Comparison of ENCODE assay signal across 21 mouse cellular contexts in the genomic region with DNA sequence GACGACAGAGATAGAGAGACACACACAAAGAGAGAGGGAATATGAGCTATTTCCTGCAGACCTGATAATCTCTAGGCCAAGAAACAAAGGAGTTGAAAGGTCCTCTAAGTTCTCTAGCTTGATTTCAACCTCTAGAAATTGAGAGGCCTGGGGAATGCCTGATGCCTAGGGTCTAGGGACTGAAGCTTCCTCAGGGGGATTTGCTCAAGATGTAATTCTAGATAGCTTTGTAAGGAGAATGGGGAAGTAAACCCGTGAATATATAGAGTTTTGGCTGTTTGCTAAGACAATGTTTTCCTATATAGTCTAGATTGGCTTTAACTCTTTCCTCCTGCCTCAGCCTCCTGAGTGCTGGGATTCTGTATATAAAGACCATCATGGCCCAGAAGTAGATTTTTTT. TPM values are rescaled to one million over a fixed set of nuclear protein-coding genes. Genes with fewer than 3 reads are reported as not detected.
A peak's percentile ranks its signal among the peaks of the same experiment; 100 is the strongest.
DNase-seq lines count a peak whose midpoint lies in the region; ATAC-seq and TF ChIP-seq lines count a peak whose summit lies in the region.
"Had no signal": no experiment of that assay in that cellular context is flagged by ENCODE, and none has a peak within 500 bp of the region (broad histone marks: within the 10 kb centered on the region; RNA-seq: fewer than 3 reads in every experiment).

No protein-coding gene starts in this region.

- H3K27ac ChIP-seq in liver, adult 2 months (replicated peaks; ENCODE audit: insufficient read depth, low read depth, low read length): peak overlapping the region; percentile 86
- H3K27ac ChIP-seq in embryonic facial prominence, embryonic 15.5 days (replicated peaks): no peak overlapping the region
- no peak overlapping the region for H3K27ac ChIP-seq in layer of hippocampus, adult 2 months
- H3K27ac ChIP-seq: forebrain, embryonic 10.5 days; hindbrain, embryonic 10.5 days; limb, embryonic 15.5 days had no signal

- peaks cover 18% of the 10 kb centered on the region for H3K79me2 ChIP-seq in liver, adult 2 months (ENCODE audit: control insufficient read depth, insufficient read depth, low read length)

- WGBS in liver, adult 2 months: 4% methylated on average over 2 of the region's 2 CpGs
- 28% methylated on average over 2 of the region's 2 CpGs for WGBS in embryonic facial prominence, embryonic 15.5 days

- no peaks in the 10 kb centered on the region for H3K9me3 ChIP-seq in embryonic facial prominence, embryonic 15.5 days (replicated peaks)
- H3K9me3 ChIP-seq: forebrain, embryonic 10.5 days; hindbrain, embryonic 10.5 days; limb, embryonic 15.5 days had no signal

- no peak for TF ChIP-seq CTCF in liver, adult 2 months (IDR thresholded peaks at IDR 0.05; ENCODE audit: low read depth, low read length)
- TF ChIP-seq CTCF in layer of hippocampus, adult 2 months (conservative IDR thresholded peaks at IDR 0.05): no peak

- 0 out of 2 replicates have a peak overlapping the region, but pooled peaks have one; percentile 10 for H3K4me2 ChIP-seq in embryonic facial prominence, embryonic 15.5 days (replicated peaks)

- H3K4me3 ChIP-seq in liver, adult 2 months (ENCODE audit: insufficient read depth, low read depth, low read length): peak overlapping the region; percentile 85
- no peak overlapping the region for H3K4me3 ChIP-seq in embryonic facial prominence, embryonic 15.5 days (replicated peaks)
- no peak overlapping the region for H3K4me3 ChIP-seq in layer of hippocampus, adult 2 months
- H3K4me3 ChIP-seq: hindbrain, embryonic 10.5 days; limb, embryonic 15.5 days had no signal

- no peaks in the 10 kb centered on the region for H3K27me3 ChIP-seq in liver, adult 2 months (ENCODE audit: control insufficient read depth, insufficient read depth, low read length)
- no peaks in the 10 kb centered on the region for H3K27me3 ChIP-seq in embryonic facial prominence, embryonic 15.5 days
- H3K27me3 ChIP-seq: limb, embryonic 15.5 days had no signal

- ATAC-seq in common myeloid progenitor, adult 5-6 weeks (replicated peaks; ENCODE audit: low read depth, poor library complexity, severe bottlenecking): peak; percentile 22; the same call in 1 of the 2 replicates
- no peak for ATAC-seq in embryonic facial prominence, embryonic 15.5 days (ENCODE audit: insufficient number of reproducible peaks, low FRiP score, low TSS enrichment, low read depth)
- ATAC-seq: forebrain, postnatal 0 days; midbrain, embryonic 16.5 days had no signal

- no peak for TF ChIP-seq POLR2A in liver, adult 2 months (IDR thresholded peaks at IDR 0.05; ENCODE audit: extremely low read depth, insufficient read depth, low read length)

- DNase-seq in liver, adult 2 months (ENCODE audit: extremely low read depth, low read depth, low spot score): no peak
- no peak for DNase-seq in liver
- DNase-seq in urinary bladder, postnatal 14 days (ENCODE audit: low spot score): no peak
- no peak for DNase-seq in layer of hippocampus, adult 2 months (ENCODE audit: low spot score in 2 of 2)
- no peak for DNase-seq in thymus, postnatal 0 days (ENCODE audit: low spot score)
- DNase-seq: adrenal gland, postnatal 14 days; cerebellum, adult 18-20 months; forebrain, postnatal 0 days; kidney, adult 9 months; kidney, postnatal 36 days; layer of hippocampus, adult 9-11 months; lung, adult 2 months; lung, postnatal 4 days; right cerebral cortex, postnatal 25 days had no signal

- peaks cover 18% of the 10 kb centered on the region for H3K4me1 ChIP-seq in liver, adult 2 months (ENCODE audit: control insufficient read depth, insufficient read depth, low read length)
- H3K4me1 ChIP-seq in embryonic facial prominence, embryonic 15.5 days: peaks cover 14% of the 10 kb centered on the region; the same call in 1 of the 2 replicates

- H3K9ac ChIP-seq in liver, adult 2 months (ENCODE audit: low read depth, low read length): peak overlapping the region; percentile 91
- H3K9ac ChIP-seq in embryonic facial prominence, embryonic 15.5 days: no peak overlapping the region
- H3K9ac ChIP-seq: forebrain, postnatal 0 days; limb, embryonic 15.5 days had no signal

- peaks cover 1% of the 10 kb centered on the region; the same call in 1 of the 2 replicates for H3K36me3 ChIP-seq in liver, adult 2 months (ENCODE audit: control insufficient read depth, insufficient read depth, low read length)
- no peaks in the 10 kb centered on the region for H3K36me3 ChIP-seq in embryonic facial prominence, embryonic 15.5 days
- H3K36me3 ChIP-seq: forebrain, embryonic 10.5 days; hindbrain, embryonic 10.5 days; limb, embryonic 15.5 days had no signal

RNA-seq across cellular contexts. Expression of a gene that starts 1.6 kb away (rescaled TPM):
- 501 and 607 TPM in 2 replicates for total RNA-seq in liver, adult 2 months (2014; rRNA removed)
- polyA plus RNA-seq in liver, adult 2 months (2012; rRNA removed): 223 and 259 TPM in 2 replicates
- total RNA-seq in common myeloid progenitor, adult 5-6 weeks (2017): 2.7 and 2.8 TPM in 2 replicates
- 16.9 and 17.0 TPM in 2 replicates for polyA plus RNA-seq in embryonic facial prominence, embryonic 15.5 days (2015; fragmentation: Nextera tagmentation; extraction: Ambion mirVana)
- 1 to 10 TPM; 2.7 to 3.1 TPM for total RNA-seq in layer of hippocampus, adult 2 months (2021)
- polyA plus RNA-seq in thymus, postnatal 0 days (2015; fragmentation: Nextera tagmentation; extraction: Ambion mirVana): 4.0 and 5.1 TPM in 2 replicates

RNA-seq across cellular contexts. Expression of a gene that starts 34.1 kb away (rescaled TPM):
- total RNA-seq in liver, adult 2 months (2014; rRNA removed): 0.07 and 0.28 TPM in 2 replicates
- polyA plus RNA-seq in liver, adult 2 months (2012; rRNA removed): 0.02 TPM in 1 of 2 replicates, not detected in the other
- not detected in 2 replicates for total RNA-seq in common myeloid progenitor, adult 5-6 weeks (2017)
- 5.7 and 7.5 TPM in 2 replicates for polyA plus RNA-seq in embryonic facial prominence, embryonic 15.5 days (2015; fragmentation: Nextera tagmentation; extraction: Ambion mirVana)
- not detected for total RNA-seq in layer of hippocampus, adult 2 months (2021)
- 0.16 TPM in 1 of 2 replicates, not detected in the other for polyA plus RNA-seq in thymus, postnatal 0 days (2015; fragmentation: Nextera tagmentation; extraction: Ambion mirVana)
- total RNA-seq: forebrain, postnatal 0 days had no signal
- polyA plus RNA-seq: forebrain, embryonic 10.5 days; forebrain, postnatal 0 days; hindbrain, embryonic 10.5 days; midbrain, embryonic 16.5 days had no signal

RNA-seq across cellular contexts. Expression of a gene that starts 53.4 kb away (rescaled TPM):
- total RNA-seq in liver, adult 2 months (2014; rRNA removed): 8.6 and 11.1 TPM in 2 replicates
- 4.5 and 9.1 TPM in 2 replicates for polyA plus RNA-seq in liver, adult 2 months (2012; rRNA removed)
- total RNA-seq in common myeloid progenitor, adult 5-6 weeks (2017): 21.3 and 21.9 TPM in 2 replicates
- 11.5 and 12.2 TPM in 2 replicates for polyA plus RNA-seq in embryonic facial prominence, embryonic 15.5 days (2015; fragmentation: Nextera tagmentation; extraction: Ambion mirVana)
- total RNA-seq in layer of hippocampus, adult 2 months (2021): 10 to 100 TPM; 23.9 to 24.5 TPM
- polyA plus RNA-seq in thymus, postnatal 0 days (2015; fragmentation: Nextera tagmentation; extraction: Ambion mirVana): 8.9 and 10.0 TPM in 2 replicates

RNA-seq across cellular contexts. Expression of a gene that starts 56.7 kb away (rescaled TPM):
- total RNA-seq in liver, adult 2 months (2014; rRNA removed): not detected in 2 replicates
- 0.05 and 0.28 TPM in 2 replicates for polyA plus RNA-seq in liver, adult 2 months (2012; rRNA removed)
- total RNA-seq in common myeloid progenitor, adult 5-6 weeks (2017): not detected in 2 replicates
- polyA plus RNA-seq in embryonic facial prominence, embryonic 15.5 days (2015; fragmentation: Nextera tagmentation; extraction: Ambion mirVana): 37.6 and 40.1 TPM in 2 replicates
- 1 to 10 TPM in 1 of 2 experiments, under 1 TPM in 1; 0.79 to 1.1 TPM for total RNA-seq in layer of hippocampus, adult 2 months (2021)
- 1.6 and 2.6 TPM in 2 replicates for polyA plus RNA-seq in thymus, postnatal 0 days (2015; fragmentation: Nextera tagmentation; extraction: Ambion mirVana)
- total RNA-seq: neutrophil, adult 5-6 weeks had no signal

Comparison
In these comparisons a context has a peak if more than half of its experiments do, and no peak if none do; other contexts are left out.
1. RNA of a gene that starts 1.6 kb away (total RNA-seq): 501 to 607 TPM in liver, adult 2 months; 2.7 to 3.1 TPM in layer of hippocampus, adult 2 months and 2.7 to 2.8 TPM in common myeloid progenitor, adult 5-6 weeks; every median in the first group is over 100 times any median in the second.